Mouse (Mus musculus) forebrain, embryonic 11.5 days (tissue): ENCODE data around the gene Hormad2. TPM values are rescaled to one million over a fixed set of nuclear protein-coding genes. Genes with fewer than 3 reads are reported as not detected.

Experiments used
- ATAC-seq: fragments of 200-750 bp; cut with Nextera tagmentation; replicated peaks from 2 replicates; pipeline ENCODE4 v1.8.0; 2017; ENCODE audit warnings: moderate TSS enrichment; ENCODE audit not compliant: low FRiP score
- DNase-seq: peaks from one replicate; pipeline ENCODE4 v3.0.0-alpha.2; 2017; ENCODE audit warnings: low spot score
- H3K27ac ChIP-seq: fragments of 300-500 bp; sonication (generic); 2 replicates; pipeline ENCODE4 v1.5.1; 2014; ENCODE audit warnings: low read depth, low read length
- H3K27me3 ChIP-seq: fragments of 300-500 bp; sonication (generic); 2 replicates; pipeline ENCODE4 v1.6.1; 2014; ENCODE audit warnings: mild to moderate bottlenecking, low read length, mixed read lengths; ENCODE audit not compliant: control insufficient read depth, insufficient read depth
- H3K36me3 ChIP-seq: fragments of 300-500 bp; sonication (generic); 2 replicates; pipeline ENCODE4 v1.6.1; 2014; ENCODE audit warnings: mild to moderate bottlenecking, low read length, moderate library complexity, mixed read lengths; ENCODE audit not compliant: control insufficient read depth, insufficient read depth
- H3K4me1 ChIP-seq: fragments of 300-500 bp; sonication (generic); replicated peaks from 2 replicates; pipeline ENCODE4 v1.6.1; 2014; ENCODE audit warnings: low read length, mixed read lengths; ENCODE audit not compliant: control insufficient read depth, insufficient read depth
- H3K4me2 ChIP-seq: fragments of 300-500 bp; sonication (generic); 2 replicates; pipeline ENCODE4 v1.6.1; 2014; ENCODE audit warnings: low read depth, mild to moderate bottlenecking, low read length, moderate library complexity, mixed read lengths; ENCODE audit not compliant: severe bottlenecking
- H3K4me3 ChIP-seq: fragments of 300-500 bp; sonication (generic); 2 replicates; pipeline ENCODE4 v1.5.1; 2014; ENCODE audit warnings: low read depth, low read length
- H3K9ac ChIP-seq: fragments of 300-500 bp; sonication (generic); 2 replicates; pipeline ENCODE4 v1.6.1; 2014; ENCODE audit warnings: low read length
- H3K9me3 ChIP-seq: fragments of 300-500 bp; sonication (generic); 2 replicates; pipeline ENCODE4 v1.6.1; 2016; ENCODE audit warnings: low read length, mixed read lengths; ENCODE audit not compliant: control insufficient read depth
- WGBS: fragments of 180-500 bp; shearing (Covaris S2); extraction: QIAGEN DNeasy Blood & Tissue Kit; methylation state at CpG from one replicate; pipeline ENCODE4 v1.1.7; 2014; 5-methylcytosine and 5-hydroxymethylcytosine counted together
- polyA plus RNA-seq: library from polyadenylated mRNA; unstranded; fragments of >200 nt; fragmentation: Nextera tagmentation; extraction: Ambion mirVana; gene quantifications from 2 replicates; pipeline ENCODE4 v1.2.1, GENCODE M21; 2014

Gene Hormad2
- 0.25 and 0.57 TPM in 2 replicates for polyA plus RNA-seq

- Histone ChIP-seq H3K4me3 (no peak within 1 kb of the TSS), H3K27me3 (no peaks in the 10 kb centered on the region), H3K9me3 (no peaks in the 10 kb centered on the region), H3K4me2 (no peak within 1 kb of the TSS), H3K27ac (no peak within 1 kb of the TSS), H3K4me1 (no peaks in the 10 kb centered on the region), H3K36me3 (no peaks in the 10 kb centered on the region), H3K9ac (no peak within 1 kb of the TSS)
- 57% methylated on average over 19 of the region's 19 CpGs for WGBS
- ATAC-seq (0 out of 2 replicates have a peak, but pooled peaks have one; percentile 42), DNase-seq (peak; percentile 56)
Measured at GRCm38 (mm10) chr11:4440978-4441377, at the start of gene Hormad2. Gene Hormad2, minus strand, starts transcription at chr11:4441105.

GRCm38 (mm10) chr11:4489207-4489606, 48.3 kb upstream of the Hormad2 start:
- no peak overlapping the region for H3K4me2 ChIP-seq
- whole genome bisulfite sequencing: 91% methylated on average over 4 of the region's 4 CpGs
- no peaks in the 10 kb centered on the region for H3K9me3 ChIP-seq
- H3K27ac ChIP-seq: no peak overlapping the region
- DNase-seq: no peak
- no peaks in the 10 kb centered on the region for H3K4me1 ChIP-seq
- no peak overlapping the region for H3K9ac ChIP-seq
- H3K27me3 ChIP-seq: no peaks in the 10 kb centered on the region
- no peak overlapping the region for H3K4me3 ChIP-seq
- ATAC-seq: no peak
- peaks cover 20% of the 10 kb centered on the region; the same call in 1 of the 2 replicates for H3K36me3 ChIP-seq

GRCm38 (mm10) chr11:4488798-4489197, 47.9 kb upstream of the Hormad2 start:
- Histone ChIP-seq H3K9ac (no peak overlapping the region), H3K4me3 (no peak overlapping the region), H3K4me1 (no peaks in the 10 kb centered on the region), H3K27me3 (no peaks in the 10 kb centered on the region), H3K4me2 (no peak overlapping the region), H3K9me3 (no peaks in the 10 kb centered on the region), H3K27ac (no peak overlapping the region), H3K36me3 (peaks cover 20% of the 10 kb centered on the region; the same call in 1 of the 2 replicates)
- ATAC-seq (no peak), DNase-seq (no peak)
- 96% methylated on average over 2 of the region's 2 CpGs for WGBS

GRCm38 (mm10) chr11:4488367-4488766, 47.5 kb upstream of the Hormad2 start:
- Histone ChIP-seq H3K9ac (no peak overlapping the region), H3K4me2 (no peak overlapping the region), H3K36me3 (peaks cover 20% of the 10 kb centered on the region; the same call in 1 of the 2 replicates), H3K9me3 (no peaks in the 10 kb centered on the region), H3K27me3 (no peaks in the 10 kb centered on the region), H3K4me1 (no peaks in the 10 kb centered on the region), H3K4me3 (no peak overlapping the region), H3K27ac (no peak overlapping the region)
- ATAC-seq: no peak
- WGBS: 95% methylated on average over 13 of the region's 13 CpGs
- DNase-seq: no peak

- H3K9ac ChIP-seq: no peak overlapping the region
- no peak overlapping the region for H3K4me2 ChIP-seq
- peaks cover 20% of the 10 kb centered on the region; the same call in 1 of the 2 replicates for H3K36me3 ChIP-seq
- no peak overlapping the region for H3K27ac ChIP-seq
- H3K4me1 ChIP-seq: no peaks in the 10 kb centered on the region
- ATAC-seq: no peak
- H3K9me3 ChIP-seq: no peaks in the 10 kb centered on the region
- no peak for DNase-seq
- H3K4me3 ChIP-seq: no peak overlapping the region
- WGBS: 88% methylated on average over 8 of the region's 8 CpGs
- H3K27me3 ChIP-seq: no peaks in the 10 kb centered on the region
Measured at GRCm38 (mm10) chr11:4487401-4487965, 46.6 kb upstream of the Hormad2 start.

GRCm38 (mm10) chr11:4484541-4484940, 43.6 kb upstream of the Hormad2 start:
- no peaks in the 10 kb centered on the region for H3K9me3 ChIP-seq
- H3K4me3 ChIP-seq: no peak overlapping the region
- no peak overlapping the region for H3K27ac ChIP-seq
- DNase-seq (no peak), ATAC-seq (no peak)
- no peaks in the 10 kb centered on the region for H3K4me1 ChIP-seq
- H3K4me2 ChIP-seq: no peak overlapping the region
- 95% methylated on average over 5 of the region's 5 CpGs for WGBS
- no peaks in the 10 kb centered on the region for H3K27me3 ChIP-seq
- H3K9ac ChIP-seq: no peak overlapping the region
- H3K36me3 ChIP-seq: peaks cover 20% of the 10 kb centered on the region; the same call in 1 of the 2 replicates

GRCm38 (mm10) chr11:4482641-4483040, 41.7 kb upstream of the Hormad2 start:
- Histone ChIP-seq H3K9me3 (no peaks in the 10 kb centered on the region), H3K4me2 (no peak overlapping the region), H3K36me3 (peaks cover 15% of the 10 kb centered on the region; the same call in 1 of the 2 replicates), H3K9ac (no peak overlapping the region), H3K27me3 (no peaks in the 10 kb centered on the region), H3K4me3 (no peak overlapping the region), H3K27ac (no peak overlapping the region), H3K4me1 (no peaks in the 10 kb centered on the region)
- DNase-seq: no peak
- no peak for ATAC-seq
- WGBS: 79% methylated on average over 5 of the region's 5 CpGs

- ATAC-seq (no peak), DNase-seq (no peak)
- Histone ChIP-seq H3K4me3 (no peak overlapping the region), H3K27ac (no peak overlapping the region), H3K4me2 (no peak overlapping the region), H3K9me3 (no peaks in the 10 kb centered on the region), H3K36me3 (peaks cover 2% of the 10 kb centered on the region; the same call in 1 of the 2 replicates), H3K9ac (no peak overlapping the region), H3K4me1 (no peaks in the 10 kb centered on the region), H3K27me3 (no peaks in the 10 kb centered on the region)
- WGBS: 91% methylated on average over 4 of the region's 4 CpGs
Measured at GRCm38 (mm10) chr11:4476184-4476697, 35.3 kb upstream of the Hormad2 start.
